Mouse (Mus musculus): ENCODE measurements at regions not wholly inside any gene's neighbourhood (a gene's known extent, or its start where the extent isn't known, plus 50 kb on each side); places are given as distances from the start of the nearest gene placed in this dataset.
"Not testable (repeated sequence)": the region's sequence is repeated elsewhere in the genome, so short reads cannot be mapped to it uniquely, and the experiment has no call there.

DNA sequence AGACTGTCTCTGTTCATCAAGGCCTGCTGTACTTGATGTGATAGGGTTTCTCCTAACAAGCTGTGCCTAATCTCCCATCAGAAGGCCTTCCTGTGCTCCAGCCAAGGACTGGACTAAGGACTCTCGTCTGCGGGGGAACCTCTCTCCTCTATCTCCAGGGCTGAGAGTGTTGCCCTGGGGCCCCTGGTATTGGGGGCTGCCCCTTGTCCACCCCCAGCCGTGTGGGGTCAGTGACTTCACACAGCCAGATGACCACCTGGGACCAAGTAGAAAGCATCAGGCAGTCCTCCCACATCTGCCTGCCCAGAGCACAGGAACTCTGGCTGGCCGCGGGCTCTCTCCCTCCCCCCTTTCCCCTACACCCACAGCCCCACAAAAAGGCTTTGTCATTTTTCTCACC, 651.5 kb upstream of the Kif2b start:
- no peak overlapping the region for H3K4me3 ChIP-seq (ENCODE audit: insufficient read depth, poor library complexity, severe bottlenecking)
- H3K27me3 ChIP-seq (ENCODE audit: control insufficient read depth, insufficient read depth, insufficient read length), result no peaks in the 10 kb centered on the region
- no peaks in the 10 kb centered on the region for H3K79me3 ChIP-seq (ENCODE audit: low read depth)
- H3K36me3 ChIP-seq (ENCODE audit: control insufficient read depth, insufficient read depth), result no peaks in the 10 kb centered on the region
- no peaks in the 10 kb centered on the region for H3K79me2 ChIP-seq (ENCODE audit: control insufficient read depth, insufficient read depth)
- H3ac ChIP-seq (ENCODE audit: control insufficient read depth, insufficient read length, low read depth), result no peak overlapping the region
- TF ChIP-seq FOSL1 (IDR thresholded peaks at IDR 0.05; ENCODE audit: insufficient read depth, low read length, poor library complexity, severe bottlenecking), result no peak
- TF ChIP-seq USF1 (IDR thresholded peaks at IDR 0.05; ENCODE audit: low read depth), result no peak
- no peak for TF ChIP-seq CTCF (IDR thresholded peaks at IDR 0.05; ENCODE audit: control insufficient read depth, insufficient read depth, insufficient read length)
- TF ChIP-seq MYOD1 (IDR thresholded peaks at IDR 0.05; ENCODE audit: control insufficient read depth, insufficient read length, low read depth), result no peak
- no peak for TF ChIP-seq MYOG (IDR thresholded peaks at IDR 0.05; ENCODE audit: control insufficient read depth, extremely low read depth, insufficient read length)
- no peak for TF ChIP-seq CEBPB (IDR thresholded peaks at IDR 0.05; ENCODE audit: low read depth)

DNA sequence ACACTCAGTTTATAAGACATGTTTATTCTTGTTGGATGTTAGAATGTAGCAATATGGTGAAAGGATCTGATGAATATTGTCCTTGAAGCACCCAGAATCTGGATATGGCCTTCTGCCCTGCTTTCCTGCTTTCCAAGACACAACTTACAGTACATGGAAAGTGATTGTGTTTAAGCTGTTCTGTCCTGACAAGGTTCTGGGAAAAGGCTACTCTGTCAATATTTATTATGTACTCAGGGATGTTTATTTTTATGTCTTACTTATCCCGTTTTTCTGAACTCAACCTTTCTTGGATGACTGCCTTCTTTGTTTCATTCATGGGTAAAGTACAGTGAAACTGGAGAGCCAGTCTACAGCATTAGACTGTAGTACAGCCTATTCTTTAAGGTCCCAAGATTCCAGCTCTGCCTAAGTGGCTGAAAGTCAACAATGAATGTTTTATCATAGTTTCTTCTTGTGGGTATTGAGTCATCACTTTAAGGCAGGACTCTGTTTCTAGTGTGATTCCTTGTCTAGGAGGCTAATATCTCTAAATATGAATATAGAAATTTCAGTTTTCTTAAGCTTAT, 631.7 kb upstream of the Kif2b start:
- H3K4me3 ChIP-seq (ENCODE audit: insufficient read depth, poor library complexity, severe bottlenecking), result no peak overlapping the region
- H3ac ChIP-seq (ENCODE audit: control insufficient read depth, insufficient read length, low read depth), result no peak overlapping the region
- no peak for TF ChIP-seq FOSL1 (IDR thresholded peaks at IDR 0.05; ENCODE audit: insufficient read depth, low read length, poor library complexity, severe bottlenecking)
- TF ChIP-seq CTCF (IDR thresholded peaks at IDR 0.05; ENCODE audit: control insufficient read depth, insufficient read depth, insufficient read length), result no peak
- TF ChIP-seq MAX (IDR thresholded peaks at IDR 0.05), result no peak
- TF ChIP-seq MYOG (IDR thresholded peaks at IDR 0.05; ENCODE audit: control insufficient read depth, extremely low read depth, insufficient read length), result no peak
- TF ChIP-seq MYOD1 (IDR thresholded peaks at IDR 0.05; ENCODE audit: control insufficient read depth, insufficient read length, low read depth), result no peak
- TF ChIP-seq USF1 (IDR thresholded peaks at IDR 0.05; ENCODE audit: low read depth), result no peak
- no peak for TF ChIP-seq CEBPB (IDR thresholded peaks at IDR 0.05; ENCODE audit: low read depth)
- no peaks in the 10 kb centered on the region for H3K27me3 ChIP-seq (ENCODE audit: control insufficient read depth, insufficient read depth, insufficient read length)
- no peaks in the 10 kb centered on the region for H3K79me2 ChIP-seq (ENCODE audit: control insufficient read depth, insufficient read depth)
- H3K36me3 ChIP-seq (ENCODE audit: control insufficient read depth, insufficient read depth), result no peaks in the 10 kb centered on the region
- no peaks in the 10 kb centered on the region for H3K79me3 ChIP-seq (ENCODE audit: low read depth)

DNA sequence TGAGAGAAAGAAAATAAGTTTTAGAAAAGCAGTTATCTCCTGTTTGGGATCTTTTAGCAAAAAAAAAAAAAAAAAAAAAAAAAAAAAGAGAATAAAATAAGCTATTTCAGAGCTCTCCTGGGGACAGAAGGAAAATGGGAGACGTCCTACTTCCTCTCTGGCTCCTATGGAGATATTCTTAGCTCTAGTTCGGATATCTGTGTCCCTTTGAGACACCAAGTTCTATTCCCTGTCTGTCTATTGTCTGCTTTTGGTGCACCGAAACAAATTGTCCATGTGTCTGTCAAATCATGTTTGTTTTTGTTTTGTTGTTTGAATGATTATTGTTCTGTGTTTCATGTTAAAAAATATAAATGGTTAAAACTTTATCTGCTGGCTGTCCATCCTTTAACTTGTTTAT, 601.0 kb upstream of the Kif2b start:
- not testable (repeated sequence) for H3K79me2 ChIP-seq (ENCODE audit: control insufficient read depth, insufficient read depth); H3ac ChIP-seq (ENCODE audit: control insufficient read depth, insufficient read length, low read depth)

DNA sequence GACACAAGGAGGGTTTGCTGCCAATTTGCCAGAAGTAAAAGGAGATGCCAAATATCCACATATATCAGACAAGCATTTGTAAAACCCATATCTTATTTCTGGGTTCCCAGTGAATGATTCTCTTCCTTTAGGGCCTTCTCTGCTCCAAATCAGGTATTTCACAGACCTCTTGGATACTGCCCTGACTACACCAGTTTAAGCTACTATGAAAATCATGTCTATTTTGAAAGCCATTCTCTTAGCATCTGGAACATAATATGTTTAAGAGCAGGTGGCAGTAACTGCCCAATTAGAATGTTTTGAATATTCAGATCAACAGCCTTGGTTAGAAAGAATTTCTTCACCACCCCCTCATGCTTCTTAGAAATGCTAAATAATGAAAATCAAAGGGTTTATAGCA, 575.8 kb upstream of the Kif2b start:
- Histone ChIP-seq H3ac (ENCODE audit: control insufficient read depth, insufficient read length, low read depth) (no peak overlapping the region), H3K79me2 (ENCODE audit: control insufficient read depth, insufficient read depth) (no peaks in the 10 kb centered on the region), H3K79me3 (ENCODE audit: low read depth) (no peaks in the 10 kb centered on the region), H3K27me3 (ENCODE audit: control insufficient read depth, insufficient read depth, insufficient read length) (no peaks in the 10 kb centered on the region), H3K4me3 (ENCODE audit: insufficient read depth, poor library complexity, severe bottlenecking) (no peak overlapping the region), H3K36me3 (ENCODE audit: control insufficient read depth, insufficient read depth) (no peaks in the 10 kb centered on the region)
- TF ChIP-seq MAX (IDR thresholded peaks at IDR 0.05) (no peak), MYOD1 (IDR thresholded peaks at IDR 0.05; ENCODE audit: control insufficient read depth, insufficient read length, low read depth) (no peak), USF1 (IDR thresholded peaks at IDR 0.05; ENCODE audit: low read depth) (no peak), CEBPB (IDR thresholded peaks at IDR 0.05; ENCODE audit: low read depth) (no peak), MYOG (IDR thresholded peaks at IDR 0.05; ENCODE audit: control insufficient read depth, extremely low read depth, insufficient read length) (no peak), FOSL1 (IDR thresholded peaks at IDR 0.05; ENCODE audit: insufficient read depth, low read length, poor library complexity, severe bottlenecking) (no peak), CTCF (IDR thresholded peaks at IDR 0.05; ENCODE audit: control insufficient read depth, insufficient read depth, insufficient read length) (no peak)

More for the DNA sequence above, 601.0 kb upstream of the Kif2b start:
- H3K27me3 ChIP-seq (ENCODE audit: control insufficient read depth, insufficient read depth, insufficient read length); H3K79me3 ChIP-seq (ENCODE audit: low read depth); H3K4me3 ChIP-seq (ENCODE audit: insufficient read depth, poor library complexity, severe bottlenecking); H3K36me3 ChIP-seq (ENCODE audit: control insufficient read depth, insufficient read depth): not testable (repeated sequence)

DNA sequence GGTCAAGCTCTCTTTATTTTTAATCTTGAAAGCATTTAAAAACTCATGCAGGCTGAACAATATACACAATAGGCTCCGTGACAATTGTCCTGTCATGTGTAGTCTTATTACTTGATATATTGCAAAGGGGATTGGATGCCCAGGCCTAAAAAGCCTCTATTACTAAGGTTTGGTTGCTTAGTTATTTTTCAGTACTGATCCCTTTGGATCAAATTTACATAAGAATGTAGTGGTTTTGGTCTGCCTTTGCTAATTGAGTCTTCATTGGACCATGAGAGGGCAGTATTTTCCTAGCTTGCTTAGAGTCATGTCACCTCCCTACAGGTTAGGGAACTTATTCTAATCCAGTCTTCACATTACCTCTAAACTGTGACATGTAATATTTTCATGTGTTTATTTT, 558.3 kb upstream of the Kif2b start:
- Histone ChIP-seq H3K4me3 (ENCODE audit: insufficient read depth, poor library complexity, severe bottlenecking) (no peak overlapping the region), H3K36me3 (ENCODE audit: control insufficient read depth, insufficient read depth) (no peaks in the 10 kb centered on the region), H3K27me3 (ENCODE audit: control insufficient read depth, insufficient read depth, insufficient read length) (no peaks in the 10 kb centered on the region), H3K79me2 (ENCODE audit: control insufficient read depth, insufficient read depth) (no peaks in the 10 kb centered on the region), H3ac (ENCODE audit: control insufficient read depth, insufficient read length, low read depth) (no peak overlapping the region), H3K79me3 (ENCODE audit: low read depth) (no peaks in the 10 kb centered on the region)
- TF ChIP-seq CEBPB (IDR thresholded peaks at IDR 0.05; ENCODE audit: low read depth) (no peak), USF1 (IDR thresholded peaks at IDR 0.05; ENCODE audit: low read depth) (no peak), MYOD1 (IDR thresholded peaks at IDR 0.05; ENCODE audit: control insufficient read depth, insufficient read length, low read depth) (no peak), MYOG (IDR thresholded peaks at IDR 0.05; ENCODE audit: control insufficient read depth, extremely low read depth, insufficient read length) (no peak), FOSL1 (IDR thresholded peaks at IDR 0.05; ENCODE audit: insufficient read depth, low read length, poor library complexity, severe bottlenecking) (no peak), CTCF (IDR thresholded peaks at IDR 0.05; ENCODE audit: control insufficient read depth, insufficient read depth, insufficient read length) (no peak), MAX (IDR thresholded peaks at IDR 0.05) (no peak)

DNA sequence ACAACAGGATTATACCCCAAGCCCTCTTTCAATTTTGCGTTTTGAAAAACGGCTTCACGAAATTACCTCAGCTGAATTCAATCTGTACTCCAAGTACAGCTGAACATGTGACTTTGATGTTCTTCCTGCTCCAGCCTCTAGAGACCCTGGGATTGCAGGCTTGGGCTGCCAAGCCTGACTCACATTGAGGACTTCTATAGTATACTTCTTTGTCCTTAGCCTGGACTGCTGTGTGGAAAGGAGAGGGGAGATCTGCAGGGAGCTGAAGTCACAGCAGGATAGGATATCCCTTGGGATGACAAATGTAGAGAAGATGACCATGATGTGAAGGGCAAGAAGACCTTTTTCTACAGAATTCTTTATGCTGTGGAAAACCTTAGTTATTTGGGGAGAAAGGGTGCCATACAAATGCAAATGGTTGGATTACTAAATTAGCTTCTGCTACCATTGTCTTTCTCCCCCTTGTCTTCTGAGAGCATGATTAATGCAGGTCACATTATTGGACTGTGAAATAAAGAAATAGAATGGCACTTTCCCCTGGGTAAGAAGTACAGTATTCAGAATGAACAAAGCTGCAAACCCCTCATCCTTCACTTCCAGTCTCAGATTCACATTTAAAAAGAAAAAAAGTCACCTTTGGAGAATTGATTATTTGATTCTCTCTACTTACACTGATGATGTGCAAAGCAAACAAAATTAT, 557.7 kb upstream of the Kif2b start:
- no peak for TF ChIP-seq USF1 (IDR thresholded peaks at IDR 0.05; ENCODE audit: low read depth)
- no peak for TF ChIP-seq MAX (IDR thresholded peaks at IDR 0.05)
- no peak for TF ChIP-seq CTCF (IDR thresholded peaks at IDR 0.05; ENCODE audit: control insufficient read depth, insufficient read depth, insufficient read length)
- no peak for TF ChIP-seq FOSL1 (IDR thresholded peaks at IDR 0.05; ENCODE audit: insufficient read depth, low read length, poor library complexity, severe bottlenecking)
- TF ChIP-seq CEBPB (IDR thresholded peaks at IDR 0.05; ENCODE audit: low read depth), result no peak
- no peak for TF ChIP-seq MYOD1 (IDR thresholded peaks at IDR 0.05; ENCODE audit: control insufficient read depth, insufficient read length, low read depth)
- TF ChIP-seq MYOG (IDR thresholded peaks at IDR 0.05; ENCODE audit: control insufficient read depth, extremely low read depth, insufficient read length), result no peak
- no peaks in the 10 kb centered on the region for H3K27me3 ChIP-seq (ENCODE audit: control insufficient read depth, insufficient read depth, insufficient read length)
- no peak overlapping the region for H3K4me3 ChIP-seq (ENCODE audit: insufficient read depth, poor library complexity, severe bottlenecking)
- H3ac ChIP-seq (ENCODE audit: control insufficient read depth, insufficient read length, low read depth), result no peak overlapping the region
- no peaks in the 10 kb centered on the region for H3K36me3 ChIP-seq (ENCODE audit: control insufficient read depth, insufficient read depth)
- H3K79me3 ChIP-seq (ENCODE audit: low read depth), result no peaks in the 10 kb centered on the region
- H3K79me2 ChIP-seq (ENCODE audit: control insufficient read depth, insufficient read depth), result no peaks in the 10 kb centered on the region
